Mouse (Mus musculus): ENCODE data around the gene Timm22. TPM values are rescaled to one million over a fixed set of nuclear protein-coding genes. Genes with fewer than 3 reads are reported as not detected.

The Timm22 gene
- 10 to 100 TPM; 31.6 to 45.2 (median 39.6) TPM for total RNA-seq (2022)

- peak; percentile 95 for DNase-seq (ENCODE audit: low spot score in 2 of 2)
These were observed at the start of gene Timm22 for GRCm38 (mm10) chr11:76406702-76407583. Gene Timm22, plus strand, starts transcription at chr11:76406952.

- DNase-seq (ENCODE audit: low spot score in 2 of 2) = no peak
These were observed 49.3 kb upstream of the Timm22 start for GRCm38 (mm10) chr11:76357464-76357863.

- no peak for DNase-seq (ENCODE audit: low spot score in 2 of 2)
These were observed 48.0 kb upstream of the Timm22 start for GRCm38 (mm10) chr11:76358628-76359320.

GRCm38 (mm10) chr11:76360255-76360654, 46.5 kb upstream of the Timm22 start:
- DNase-seq (ENCODE audit: low spot score in 2 of 2) = no peak

- no peak for DNase-seq (ENCODE audit: low spot score in 2 of 2)
These were observed 45.3 kb upstream of the Timm22 start for GRCm38 (mm10) chr11:76361422-76361821.

GRCm38 (mm10) chr11:76363178-76363577, 43.6 kb upstream of the Timm22 start:
- DNase-seq (ENCODE audit: low spot score in 2 of 2) = no peak

GRCm38 (mm10) chr11:76363636-76364035, 43.1 kb upstream of the Timm22 start:
- no peak for DNase-seq (ENCODE audit: low spot score in 2 of 2)

- DNase-seq (ENCODE audit: low spot score in 2 of 2) = no peak
These were observed 42.7 kb upstream of the Timm22 start for GRCm38 (mm10) chr11:76364038-76364437.

- DNase-seq (ENCODE audit: low spot score in 2 of 2) = no peak
These were observed 40.0 kb upstream of the Timm22 start for GRCm38 (mm10) chr11:76366720-76367119.

GRCm38 (mm10) chr11:76370491-76370890, 36.3 kb upstream of the Timm22 start:
- DNase-seq (ENCODE audit: low spot score in 2 of 2) = no peak

GRCm38 (mm10) chr11:76372120-76372519, 34.6 kb upstream of the Timm22 start:
- no peak for DNase-seq (ENCODE audit: low spot score in 2 of 2)

GRCm38 (mm10) chr11:76372534-76372933, 34.2 kb upstream of the Timm22 start:
- DNase-seq (ENCODE audit: low spot score in 2 of 2) = peak in 1 of 2 experiments; percentile 49

- DNase-seq (ENCODE audit: low spot score in 2 of 2) = peak; percentile 50 to 66
These were observed 32.1 kb upstream of the Timm22 start for GRCm38 (mm10) chr11:76374491-76375185.

- DNase-seq (ENCODE audit: low spot score in 2 of 2) = no peak
These were observed 30.3 kb upstream of the Timm22 start for GRCm38 (mm10) chr11:76376425-76376824.

GRCm38 (mm10) chr11:76379921-76380544, 26.7 kb upstream of the Timm22 start:
- no peak for DNase-seq (ENCODE audit: low spot score in 2 of 2)

GRCm38 (mm10) chr11:76381201-76381885, 25.4 kb upstream of the Timm22 start:
- no peak for DNase-seq (ENCODE audit: low spot score in 2 of 2)

GRCm38 (mm10) chr11:76382711-76383324, 23.9 kb upstream of the Timm22 start:
- no peak for DNase-seq (ENCODE audit: low spot score in 2 of 2)

- no peak for DNase-seq (ENCODE audit: low spot score in 2 of 2)
These were observed 22.4 kb upstream of the Timm22 start for GRCm38 (mm10) chr11:76384307-76384706.

- no peak for DNase-seq (ENCODE audit: low spot score in 2 of 2)
These were observed 21.7 kb upstream of the Timm22 start for GRCm38 (mm10) chr11:76385017-76385416.

GRCm38 (mm10) chr11:76385746-76386145, 21.0 kb upstream of the Timm22 start:
- DNase-seq (ENCODE audit: low spot score in 2 of 2) = no peak

Data from gastrocnemius, adult 8-10 months (tissue).